Mouse (Mus musculus) lung, embryonic 14.5 days (tissue): ENCODE data around the gene Ppp1r14c. TPM values are rescaled to one million over a fixed set of nuclear protein-coding genes. Genes with fewer than 3 reads are reported as not detected.

Experiments used
- ATAC-seq: fragments of 200-750 bp; cut with Nextera tagmentation; 2 replicates; pipeline ENCODE4 v1.8.0; 2017; ENCODE audit warnings: mild to moderate bottlenecking, moderate TSS enrichment, moderate library complexity; ENCODE audit not compliant: insufficient read depth
- DNase-seq: peaks from one replicate; pipeline ENCODE4 v3.0.0-alpha.2; 2015
- H3K27ac ChIP-seq: fragments of 300-500 bp; sonication (generic); 2 replicates; pipeline ENCODE4 v1.5.1; 2014; ENCODE audit warnings: low read depth, mild to moderate bottlenecking, moderate library complexity
- H3K27me3 ChIP-seq: fragments of 300-500 bp; sonication (generic); 2 replicates; pipeline ENCODE4 v1.6.1; 2014; ENCODE audit warnings: low read length, control low read depth; ENCODE audit not compliant: insufficient read depth
- H3K36me3 ChIP-seq: fragments of 300-500 bp; sonication (generic); 2 replicates; pipeline ENCODE4 v1.6.1; 2014; ENCODE audit warnings: control low read depth; ENCODE audit not compliant: insufficient read depth
- H3K4me1 ChIP-seq: fragments of 300-500 bp; sonication (generic); 2 replicates; pipeline ENCODE4 v1.6.1; 2014; ENCODE audit warnings: antibody characterized with exemption, control low read depth; ENCODE audit not compliant: insufficient read depth
- H3K4me2 ChIP-seq: fragments of 300-500 bp; sonication (generic); 2 replicates; pipeline ENCODE4 v1.6.1; 2014; ENCODE audit warnings: mild to moderate bottlenecking
- H3K4me3 ChIP-seq: fragments of 300-500 bp; sonication (generic); 2 replicates; pipeline ENCODE4 v1.5.1; 2014; ENCODE audit warnings: low read depth, low read length
- H3K9ac ChIP-seq: fragments of 300-500 bp; sonication (generic); 2 replicates; pipeline ENCODE4 v1.6.1; 2014
- H3K9me3 ChIP-seq: fragments of 300-500 bp; sonication (generic); 2 replicates; pipeline ENCODE4 v1.6.1; 2016; ENCODE audit warnings: low read depth, low read length, control low read depth
- CTCF ChIP-seq: IDR thresholded peaks from 2 replicates; pipeline ENCODE4 v1.5.1; 2016; ENCODE audit warnings: antibody characterized with exemption, low read depth
- WGBS: fragments of 180-500 bp; shearing (Covaris S2); extraction: QIAGEN DNeasy Blood & Tissue Kit; methylation state at CpG from one replicate; pipeline ENCODE4 v1.1.7; 2014; 5-methylcytosine and 5-hydroxymethylcytosine counted together
- polyA plus RNA-seq: library from polyadenylated mRNA; unstranded; fragments of >200 nt; fragmentation: Nextera tagmentation; extraction: Ambion mirVana; gene quantifications from 2 replicates; pipeline ENCODE4 v1.2.1, GENCODE M21; 2014

Gene Ppp1r14c
- polyA plus RNA-seq, 1 experiment from 2014 or later: 36.9 TPM

DNA sequence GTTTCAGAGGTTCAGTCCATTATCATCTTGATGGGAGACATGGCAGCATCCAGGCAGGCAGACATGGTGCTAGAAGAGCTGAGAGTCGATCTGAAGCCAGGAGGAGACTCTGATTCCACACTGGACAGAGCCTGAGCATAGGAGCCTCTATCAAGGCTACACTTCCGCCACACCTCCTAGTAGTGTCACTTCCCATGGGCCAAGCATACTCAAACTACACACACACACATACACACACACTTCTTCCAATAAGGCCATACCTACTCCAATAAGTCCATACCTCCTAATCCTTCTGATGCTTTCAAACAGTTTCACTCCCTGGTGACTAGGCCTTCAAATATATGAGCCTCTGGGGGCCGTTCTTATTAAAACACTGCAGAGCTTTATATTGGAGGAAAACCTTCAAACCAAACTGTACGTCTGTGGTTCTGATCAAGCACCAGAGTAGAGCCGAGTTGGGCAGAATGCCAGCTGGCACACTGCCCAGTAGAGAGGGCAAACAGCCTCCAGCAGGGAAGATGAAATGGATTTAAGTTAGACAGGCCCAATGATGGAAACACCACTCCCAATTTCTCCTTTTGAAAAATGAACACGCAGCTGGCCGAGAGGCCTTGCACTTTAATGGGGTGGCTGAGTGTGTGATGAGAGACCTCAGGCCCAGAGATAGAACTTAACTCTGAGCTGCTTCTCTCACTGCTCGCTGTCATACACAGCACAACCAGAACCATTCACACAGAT, 141.8 kb downstream of the Ppp1r14c start:
- Histone ChIP-seq H3K4me1 (peaks cover 7% of the 10 kb centered on the region; the same call in 1 of the 2 replicates), H3K4me3 (no peak overlapping the region), H3K9me3 (no peaks in the 10 kb centered on the region), H3K4me2 (no peak overlapping the region), H3K36me3 (no peaks in the 10 kb centered on the region), H3K27me3 (no peaks in the 10 kb centered on the region), H3K9ac (no peak overlapping the region), H3K27ac (peak overlapping the region; percentile 59)
- 23% methylated on average over 8 of the region's 8 CpGs for WGBS
- DNase-seq: peak; percentile 98
- peak; percentile 92 for ATAC-seq
- TF ChIP-seq CTCF: no peak

DNA sequence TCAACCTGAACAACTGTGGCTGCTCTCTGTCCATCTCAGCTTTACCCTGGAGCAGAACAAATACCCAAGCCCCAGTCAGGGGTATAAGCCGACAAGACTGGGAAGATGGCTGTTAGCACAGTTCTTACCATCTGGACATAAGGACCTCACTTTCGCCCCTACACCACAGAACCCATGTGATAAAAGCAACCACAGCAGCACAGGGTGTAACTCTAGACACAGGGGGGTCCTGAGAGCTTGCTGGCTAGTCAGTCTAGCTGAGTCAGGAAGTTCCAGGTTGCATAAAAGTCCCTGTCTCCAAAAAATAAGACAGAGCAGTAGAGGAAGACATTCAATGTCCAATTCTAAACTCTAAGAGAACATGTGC, 142.3 kb downstream of the Ppp1r14c start:
- no peaks in the 10 kb centered on the region for H3K9me3 ChIP-seq
- WGBS: 41% methylated on average over 2 of the region's 2 CpGs
- H3K4me3 ChIP-seq: no peak overlapping the region
- no peak overlapping the region for H3K9ac ChIP-seq
- no peaks in the 10 kb centered on the region for H3K36me3 ChIP-seq
- ATAC-seq (no peak), DNase-seq (no peak)
- peaks cover 7% of the 10 kb centered on the region; the same call in 1 of the 2 replicates for H3K4me1 ChIP-seq
- no peak overlapping the region for H3K4me2 ChIP-seq
- H3K27ac ChIP-seq: peak overlapping the region; percentile 59
- TF ChIP-seq CTCF: no peak
- no peaks in the 10 kb centered on the region for H3K27me3 ChIP-seq

GRCm38 (mm10) chr10:3508746-3509145, 142.9 kb downstream of the Ppp1r14c start:
- Histone ChIP-seq H3K9me3 (no peaks in the 10 kb centered on the region), H3K36me3 (no peaks in the 10 kb centered on the region), H3K27ac (no peak overlapping the region), H3K9ac (no peak overlapping the region), H3K4me1 (peaks cover 7% of the 10 kb centered on the region; the same call in 1 of the 2 replicates), H3K4me2 (no peak overlapping the region), H3K27me3 (no peaks in the 10 kb centered on the region), H3K4me3 (no peak overlapping the region)
- WGBS: 67% methylated on average over 2 of the region's 2 CpGs
- TF ChIP-seq CTCF: no peak
- ATAC-seq (no peak), DNase-seq (no peak)

DNA sequence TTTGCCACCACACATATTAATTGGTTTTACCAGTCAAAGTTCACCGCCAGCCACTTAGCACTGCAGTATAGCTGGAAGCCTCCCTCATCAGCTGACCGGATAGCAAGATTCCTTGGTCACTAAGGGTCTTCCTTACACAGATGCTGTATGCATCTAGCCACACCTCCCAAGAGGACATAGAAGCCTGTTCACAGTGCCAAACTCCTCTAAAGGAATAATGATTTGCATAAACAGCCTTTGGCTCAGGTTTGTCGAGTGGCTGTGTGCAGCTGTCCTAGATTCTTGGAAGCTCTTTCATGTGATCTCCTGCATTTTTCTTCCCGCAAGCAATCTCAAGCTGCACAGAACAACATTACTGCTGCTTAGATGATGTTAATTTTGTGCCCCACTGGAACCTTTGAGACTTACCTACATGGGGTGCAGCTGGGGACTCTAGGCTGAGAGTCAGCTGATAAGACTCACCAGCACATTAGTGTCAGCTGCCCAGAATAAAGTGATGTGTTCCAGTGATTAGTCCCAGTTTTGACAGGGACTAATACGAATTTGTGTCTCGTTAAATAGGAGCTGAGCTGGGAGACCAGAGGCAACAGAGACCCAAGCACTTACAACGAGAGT, 143.9 kb downstream of the Ppp1r14c start:
- WGBS: 45% methylated on average over 7 of the region's 7 CpGs
- no peak overlapping the region for H3K4me2 ChIP-seq
- H3K4me1 ChIP-seq: peaks cover 7% of the 10 kb centered on the region; the same call in 1 of the 2 replicates
- ATAC-seq: no peak
- H3K9ac ChIP-seq: no peak overlapping the region
- H3K27ac ChIP-seq: no peak overlapping the region
- H3K4me3 ChIP-seq: no peak overlapping the region
- no peaks in the 10 kb centered on the region for H3K9me3 ChIP-seq
- DNase-seq: peak; percentile 53
- no peaks in the 10 kb centered on the region for H3K27me3 ChIP-seq
- H3K36me3 ChIP-seq: no peaks in the 10 kb centered on the region
- no peak for TF ChIP-seq CTCF

- Histone ChIP-seq H3K4me2 (no peak overlapping the region), H3K27ac (no peak overlapping the region), H3K9me3 (no peaks in the 10 kb centered on the region), H3K27me3 (no peaks in the 10 kb centered on the region), H3K4me1 (peaks cover 7% of the 10 kb centered on the region; the same call in 1 of the 2 replicates), H3K36me3 (no peaks in the 10 kb centered on the region), H3K9ac (no peak overlapping the region), H3K4me3 (no peak overlapping the region)
- ATAC-seq: no peak
- no peak for DNase-seq
- no peak for TF ChIP-seq CTCF
- WGBS: 46% methylated on average over 3 of the region's 3 CpGs
Observed at GRCm38 (mm10) chr10:3510486-3510885, 144.6 kb downstream of the Ppp1r14c start.

DNA sequence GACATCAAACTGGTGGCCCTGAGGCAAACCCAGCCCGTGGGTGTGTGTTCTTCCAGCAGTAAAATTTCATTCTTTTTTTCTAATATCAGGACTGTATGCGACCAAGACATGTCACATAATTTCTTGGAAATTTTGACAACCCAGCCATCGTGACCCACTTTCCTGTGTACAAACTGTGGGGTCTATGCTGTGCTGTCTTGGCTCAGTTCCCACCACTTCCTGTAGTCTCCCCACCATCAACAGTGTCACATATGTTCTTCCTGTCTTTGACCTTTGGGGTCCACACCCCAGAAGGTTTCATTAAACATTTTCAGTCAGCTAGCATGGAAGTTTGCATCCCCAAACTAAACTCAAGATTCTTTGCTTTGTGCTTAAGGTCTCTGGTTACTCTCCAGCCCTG, 145.5 kb downstream of the Ppp1r14c start:
- H3K4me3 ChIP-seq: no peak overlapping the region
- no peak for TF ChIP-seq CTCF
- WGBS: 27% methylated on average over 3 of the region's 3 CpGs

GRCm38 (mm10) chr10:3512620-3513305, 146.9 kb downstream of the Ppp1r14c start:
- no peak overlapping the region for H3K4me2 ChIP-seq
- H3K4me3 ChIP-seq: no peak overlapping the region
- peak; percentile 35; the same call in 1 of the 2 replicates for TF ChIP-seq CTCF
- H3K27ac ChIP-seq: no peak overlapping the region
- no peak overlapping the region for H3K9ac ChIP-seq
- DNase-seq (peak; percentile 40), ATAC-seq (no peak)
- H3K9me3 ChIP-seq: no peaks in the 10 kb centered on the region
- H3K4me1 ChIP-seq: peaks cover 7% of the 10 kb centered on the region; the same call in 1 of the 2 replicates
- H3K36me3 ChIP-seq: no peaks in the 10 kb centered on the region
- 78% methylated on average over 8 of the region's 8 CpGs for WGBS
- H3K27me3 ChIP-seq: no peaks in the 10 kb centered on the region

More for the DNA sequence above, 145.5 kb downstream of the Ppp1r14c start:
- DNase-seq (peak; percentile 34), ATAC-seq (no peak)
- H3K9ac ChIP-seq: no peak overlapping the region
- H3K36me3 ChIP-seq: no peaks in the 10 kb centered on the region
- no peaks in the 10 kb centered on the region for H3K27me3 ChIP-seq
- H3K4me2 ChIP-seq: no peak overlapping the region
- H3K27ac ChIP-seq: no peak overlapping the region
- no peaks in the 10 kb centered on the region for H3K9me3 ChIP-seq
- H3K4me1 ChIP-seq: peaks cover 7% of the 10 kb centered on the region; the same call in 1 of the 2 replicates
